Mouse (Mus musculus) hindbrain, embryonic 12.5 days (tissue): ENCODE data around the gene Fam104a. TPM values are rescaled to one million over a fixed set of nuclear protein-coding genes. Genes with fewer than 3 reads are reported as not detected.

Source experiments
- ATAC-seq: fragments of 200-750 bp; cut with Nextera tagmentation; 2 replicates; pipeline ENCODE4 v1.8.0; 2017; ENCODE audit warnings: moderate TSS enrichment; ENCODE audit not compliant: low FRiP score
- H3K27ac ChIP-seq: fragments of 300-500 bp; sonication (generic); 2 replicates; pipeline ENCODE4 v1.5.1; 2016; ENCODE audit warnings: mild to moderate bottlenecking
- H3K27me3 ChIP-seq: fragments of 300-500 bp; sonication (generic); 2 replicates; pipeline ENCODE4 v1.6.1; 2016; ENCODE audit warnings: mild to moderate bottlenecking
- H3K36me3 ChIP-seq: fragments of 300-500 bp; sonication (generic); 2 replicates; pipeline ENCODE4 v1.6.1; 2016; ENCODE audit warnings: mild to moderate bottlenecking
- H3K4me1 ChIP-seq: fragments of 300-500 bp; sonication (generic); 2 replicates; pipeline ENCODE4 v1.6.1; 2016
- H3K4me2 ChIP-seq: fragments of 300-500 bp; sonication (generic); replicated peaks from 2 replicates; pipeline ENCODE4 v1.6.1; 2016; ENCODE audit warnings: mild to moderate bottlenecking
- H3K4me3 ChIP-seq: fragments of 300-500 bp; sonication (generic); 2 replicates; pipeline ENCODE4 v1.5.1; 2016; ENCODE audit warnings: mild to moderate bottlenecking
- H3K9ac ChIP-seq: fragments of 300-500 bp; sonication (generic); 2 replicates; pipeline ENCODE4 v1.6.1; 2016; ENCODE audit warnings: mild to moderate bottlenecking, moderate library complexity
- H3K9me3 ChIP-seq: fragments of 300-500 bp; sonication (generic); replicated peaks from 2 replicates; pipeline ENCODE4 v1.6.1; 2016; ENCODE audit warnings: mild to moderate bottlenecking
- WGBS: fragments of 180-500 bp; shearing (Covaris S2); methylation state at CpG from one replicate; pipeline ENCODE4 v1.1.7; 2016; 5-methylcytosine and 5-hydroxymethylcytosine counted together
- polyA plus RNA-seq: library from polyadenylated mRNA; unstranded; fragments of >200 nt; fragmentation: Nextera tagmentation; extraction: Ambion mirVana; gene quantifications from 2 replicates; pipeline ENCODE4 v1.2.1, GENCODE M21; 2016

Fam104a gene
- polyA plus RNA-seq, 1 experiment from 2014 or later = 50.4 TPM

DNA sequence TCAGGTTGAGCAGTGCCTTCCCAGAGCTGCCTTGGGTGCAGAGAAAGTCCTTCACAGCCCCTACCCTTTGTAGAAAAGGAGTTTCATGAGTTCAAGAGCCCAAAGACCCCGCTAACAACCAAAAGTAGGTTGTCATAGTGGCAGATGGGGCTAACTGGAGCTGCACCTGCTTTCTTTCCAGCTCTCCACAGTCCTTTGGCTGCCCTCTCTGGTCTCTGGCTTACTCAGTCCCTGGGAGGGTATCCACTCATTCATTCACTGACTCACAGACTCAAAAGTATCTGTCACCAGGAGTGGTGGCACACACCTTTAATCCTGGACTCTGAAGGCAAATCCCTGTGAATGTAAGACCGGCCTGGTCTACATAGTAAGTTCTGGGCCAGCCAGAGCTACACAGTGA lies 32.2 kb upstream of the Fam104a start:
- Histone ChIP-seq H3K27ac (no peak overlapping the region), H3K27me3 (peaks cover 3% of the 10 kb centered on the region; the same call in 1 of the 2 replicates), H3K4me2 (no peak overlapping the region), H3K4me3 (no peak overlapping the region), H3K9ac (no peak overlapping the region), H3K36me3 (no peaks in the 10 kb centered on the region), H3K9me3 (no peaks in the 10 kb centered on the region), H3K4me1 (peaks cover 8% of the 10 kb centered on the region)
- ATAC-seq = no peak
- WGBS = 92% methylated on average over 2 of the region's 2 CpGs

DNA sequence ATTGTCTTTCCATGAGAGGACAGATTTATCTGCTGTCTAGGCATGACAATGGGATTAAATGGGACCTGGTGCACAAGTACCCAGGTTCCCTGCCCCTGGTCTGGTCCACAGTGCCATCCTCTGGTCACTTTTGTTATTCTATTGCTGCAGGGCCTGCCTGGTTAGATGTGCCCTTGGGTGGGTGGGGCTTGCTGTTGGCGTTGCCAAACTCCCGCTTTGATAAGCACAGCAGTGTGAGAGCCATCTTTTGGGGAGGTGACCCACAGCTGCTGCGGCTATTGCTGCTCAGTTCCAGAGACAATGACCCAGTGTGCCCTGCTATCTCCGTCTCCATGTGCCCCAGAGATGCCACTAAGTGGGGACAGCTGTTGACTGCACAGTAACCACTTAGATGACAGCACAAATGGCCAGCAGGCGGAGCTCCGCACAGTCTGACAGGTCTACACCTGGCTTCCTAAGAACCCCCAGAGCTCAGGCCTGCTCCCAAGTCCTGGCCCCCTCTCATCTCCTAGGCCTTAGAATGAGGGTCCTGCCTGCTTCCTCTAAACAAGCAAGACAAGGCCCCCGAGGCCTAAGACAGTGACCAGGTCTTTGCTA lies 31.2 kb upstream of the Fam104a start:
- Histone ChIP-seq H3K4me1 (peaks cover 17% of the 10 kb centered on the region), H3K9me3 (no peaks in the 10 kb centered on the region), H3K9ac (no peak overlapping the region), H3K36me3 (no peaks in the 10 kb centered on the region), H3K4me3 (no peak overlapping the region), H3K27ac (no peak overlapping the region), H3K4me2 (no peak overlapping the region), H3K27me3 (peaks cover 3% of the 10 kb centered on the region; the same call in 1 of the 2 replicates)
- 69% methylated on average over 7 of the region's 7 CpGs for WGBS
- no peak for ATAC-seq

DNA sequence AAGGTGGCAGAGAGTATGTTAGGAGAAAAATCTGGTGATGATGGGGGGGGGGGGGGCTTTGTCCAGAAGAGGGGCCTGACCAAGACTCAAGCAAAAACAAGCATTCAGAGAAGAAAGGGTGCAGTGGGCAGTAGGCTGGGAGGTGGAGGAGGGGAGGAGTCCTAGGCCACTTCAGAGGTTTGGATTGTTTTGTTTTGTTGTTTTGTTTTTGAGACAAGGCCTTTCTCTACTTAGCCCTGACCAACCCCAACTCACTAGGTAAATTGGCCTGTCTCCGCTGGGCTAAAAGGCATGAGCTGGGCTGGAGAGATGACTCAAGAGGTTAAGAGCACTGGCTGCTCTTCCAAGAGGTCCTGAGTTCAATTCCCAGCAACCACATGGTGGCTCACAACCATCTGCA lies 27.1 kb upstream of the Fam104a start:
- peak overlapping the region; percentile 60; the same call in 1 of the 2 replicates for H3K27ac ChIP-seq
- WGBS = 30% methylated on average over 1 of the region's 1 CpGs
- 0 out of 2 replicates have a peak overlapping the region, but pooled peaks have one; percentile 3 for H3K4me2 ChIP-seq
- no peak overlapping the region for H3K4me3 ChIP-seq
- H3K9ac ChIP-seq = no peak overlapping the region
- peaks cover 7% of the 10 kb centered on the region; the same call in 1 of the 2 replicates for H3K36me3 ChIP-seq
- H3K9me3 ChIP-seq = no peaks in the 10 kb centered on the region
- peaks cover 27% of the 10 kb centered on the region for H3K4me1 ChIP-seq
- peaks cover 19% of the 10 kb centered on the region for H3K27me3 ChIP-seq
- ATAC-seq = no peak

DNA sequence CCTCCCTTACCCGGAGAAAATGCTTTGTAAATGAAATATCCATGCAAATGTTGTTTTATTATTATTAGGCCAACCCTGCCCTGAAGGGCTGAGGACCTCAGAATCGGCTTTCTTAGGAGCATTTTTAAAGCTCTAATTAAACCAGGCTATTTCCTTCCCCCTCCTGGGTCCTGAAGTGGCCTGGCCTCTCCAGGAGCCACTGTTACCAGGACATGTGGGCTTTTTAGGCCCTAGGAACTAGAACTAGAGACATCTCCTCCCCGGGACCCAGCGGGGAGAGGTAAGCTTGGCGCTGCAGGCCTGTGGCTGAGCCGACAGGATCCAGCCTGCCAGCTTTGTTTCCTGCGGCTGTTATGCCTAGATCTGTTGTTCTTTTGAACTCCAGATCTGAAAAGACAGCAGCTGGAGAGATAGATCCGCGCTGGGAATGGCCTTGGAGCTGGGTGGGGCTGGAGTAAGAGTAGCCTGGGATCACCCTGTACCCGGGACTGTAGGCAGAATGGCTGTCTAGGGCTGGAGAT lies 26.4 kb upstream of the Fam104a start:
- peak overlapping the region; percentile 60 for H3K27ac ChIP-seq
- no peak overlapping the region for H3K4me3 ChIP-seq
- H3K9ac ChIP-seq = peak overlapping the region; percentile 3; the same call in 1 of the 2 replicates
- H3K27me3 ChIP-seq = peaks cover 19% of the 10 kb centered on the region
- H3K4me2 ChIP-seq = peak overlapping the region; percentile 25; the same call in 1 of the 2 replicates
- H3K9me3 ChIP-seq = no peaks in the 10 kb centered on the region
- H3K36me3 ChIP-seq = peaks cover 7% of the 10 kb centered on the region; the same call in 1 of the 2 replicates
- peak; percentile 62 for ATAC-seq
- H3K4me1 ChIP-seq = peaks cover 27% of the 10 kb centered on the region
- WGBS = 2% methylated on average over 10 of the region's 10 CpGs

DNA sequence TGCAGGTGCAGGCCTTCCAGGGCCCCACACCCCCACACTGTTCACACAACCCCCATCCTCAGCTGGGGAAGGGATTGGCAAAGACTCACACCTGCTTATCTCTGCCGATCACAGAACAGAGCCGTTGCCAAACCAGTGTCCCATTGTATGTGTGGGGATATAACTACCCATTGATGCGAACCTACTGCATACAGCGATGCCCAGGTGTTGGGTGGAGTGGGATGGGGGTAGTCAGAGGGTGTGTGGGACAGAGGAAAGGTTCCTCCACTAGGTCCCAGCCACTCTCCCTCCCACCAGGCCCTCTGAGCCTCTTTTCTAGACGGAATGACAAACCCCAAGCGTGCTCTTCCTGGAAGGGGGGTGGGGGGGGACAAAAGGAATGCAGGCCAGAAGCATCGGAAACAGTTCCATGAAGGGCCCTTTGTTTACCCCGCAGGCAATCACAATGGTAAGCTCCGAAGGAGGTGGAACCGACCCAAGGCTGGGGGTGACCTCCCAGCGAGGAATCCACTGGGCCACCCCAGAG lies 25.8 kb upstream of the Fam104a start, which contains the start of gene Cpsf4l:
Cpsf4l (minus strand) TSS at position 287 of the 526 bp plus-strand sequence.
- 4% methylated on average over 11 of the region's 11 CpGs for WGBS
- Histone ChIP-seq H3K4me1 (peaks cover 27% of the 10 kb centered on the region), H3K9me3 (no peaks in the 10 kb centered on the region), H3K27me3 (peaks cover 19% of the 10 kb centered on the region), H3K4me2 (peak within 1 kb of the TSS; percentile 25), H3K27ac (peak within 1 kb of the TSS; percentile 60), H3K4me3 (no peak within 1 kb of the TSS), H3K9ac (peak within 1 kb of the TSS; percentile 3), H3K36me3 (peaks cover 7% of the 10 kb centered on the region; the same call in 1 of the 2 replicates)
- peak; percentile 64 for ATAC-seq

DNA sequence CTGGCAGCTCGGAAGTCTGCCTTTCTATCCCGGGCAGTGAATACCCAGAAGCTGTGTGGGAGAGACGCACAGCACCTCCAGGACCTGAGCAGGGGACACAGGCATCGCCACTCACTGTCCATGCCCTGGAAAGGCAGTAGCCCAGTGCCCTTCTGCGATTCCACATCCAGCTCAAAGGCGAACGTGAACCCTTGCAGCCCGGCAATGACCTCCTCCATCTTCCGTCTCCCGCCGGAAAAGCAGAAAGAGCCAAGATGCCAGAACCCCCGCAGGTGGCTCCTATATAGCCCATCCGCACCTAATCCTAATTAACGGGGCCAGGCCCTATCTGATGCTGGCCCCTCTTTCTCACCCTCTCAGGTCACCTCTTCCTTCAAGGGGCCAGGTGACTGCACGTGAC lies 25.3 kb upstream of the Fam104a start:
- peak overlapping the region; percentile 25 for H3K4me2 ChIP-seq
- H3K4me1 ChIP-seq = peaks cover 27% of the 10 kb centered on the region
- H3K4me3 ChIP-seq = no peak overlapping the region
- H3K9me3 ChIP-seq = no peaks in the 10 kb centered on the region
- WGBS = 10% methylated on average over 15 of the region's 15 CpGs
- 0 out of 2 replicates have a peak overlapping the region, but pooled peaks have one; percentile 23 for H3K27ac ChIP-seq
- H3K9ac ChIP-seq = peak overlapping the region; percentile 3
- peak; percentile 20; the same call in 1 of the 2 replicates for ATAC-seq
- H3K36me3 ChIP-seq = peaks cover 7% of the 10 kb centered on the region; the same call in 1 of the 2 replicates
- peaks cover 19% of the 10 kb centered on the region for H3K27me3 ChIP-seq

DNA sequence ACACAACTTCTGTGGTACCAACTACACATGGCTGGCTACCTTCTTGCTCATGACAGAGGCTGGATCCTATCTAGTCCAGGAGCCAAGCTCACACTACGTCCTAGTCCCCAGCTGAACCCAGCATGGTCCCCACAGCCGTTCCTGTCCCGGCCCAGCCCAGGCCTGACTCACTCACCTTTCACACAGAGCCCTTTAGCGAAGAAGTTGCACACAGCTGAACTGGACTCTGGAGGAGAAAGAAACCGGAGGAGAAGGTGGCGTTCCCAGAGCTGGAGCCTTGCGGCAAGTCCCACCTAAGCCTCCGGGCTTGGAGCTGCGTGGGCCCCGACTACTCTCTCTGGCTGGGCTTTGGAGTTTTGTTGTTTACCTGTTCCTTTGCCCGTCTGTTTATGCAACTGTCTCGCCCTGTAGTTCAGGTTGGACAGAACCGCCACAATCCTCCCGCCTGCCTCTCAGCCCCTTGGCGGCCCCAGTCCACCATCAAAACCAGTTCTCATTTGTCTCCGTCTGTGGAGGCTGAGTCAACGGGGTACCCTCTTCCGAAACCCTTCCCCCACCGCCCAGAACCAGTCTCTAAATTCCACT lies 24.8 kb upstream of the Fam104a start:
- Histone ChIP-seq H3K36me3 (peaks cover 7% of the 10 kb centered on the region; the same call in 1 of the 2 replicates), H3K9me3 (no peaks in the 10 kb centered on the region), H3K4me1 (peaks cover 30% of the 10 kb centered on the region), H3K27ac (no peak overlapping the region), H3K9ac (no peak overlapping the region), H3K27me3 (peaks cover 19% of the 10 kb centered on the region), H3K4me2 (no peak overlapping the region; the same call in 1 of the 2 replicates), H3K4me3 (no peak overlapping the region)
- 49% methylated on average over 19 of the region's 19 CpGs for WGBS
- no peak for ATAC-seq

DNA sequence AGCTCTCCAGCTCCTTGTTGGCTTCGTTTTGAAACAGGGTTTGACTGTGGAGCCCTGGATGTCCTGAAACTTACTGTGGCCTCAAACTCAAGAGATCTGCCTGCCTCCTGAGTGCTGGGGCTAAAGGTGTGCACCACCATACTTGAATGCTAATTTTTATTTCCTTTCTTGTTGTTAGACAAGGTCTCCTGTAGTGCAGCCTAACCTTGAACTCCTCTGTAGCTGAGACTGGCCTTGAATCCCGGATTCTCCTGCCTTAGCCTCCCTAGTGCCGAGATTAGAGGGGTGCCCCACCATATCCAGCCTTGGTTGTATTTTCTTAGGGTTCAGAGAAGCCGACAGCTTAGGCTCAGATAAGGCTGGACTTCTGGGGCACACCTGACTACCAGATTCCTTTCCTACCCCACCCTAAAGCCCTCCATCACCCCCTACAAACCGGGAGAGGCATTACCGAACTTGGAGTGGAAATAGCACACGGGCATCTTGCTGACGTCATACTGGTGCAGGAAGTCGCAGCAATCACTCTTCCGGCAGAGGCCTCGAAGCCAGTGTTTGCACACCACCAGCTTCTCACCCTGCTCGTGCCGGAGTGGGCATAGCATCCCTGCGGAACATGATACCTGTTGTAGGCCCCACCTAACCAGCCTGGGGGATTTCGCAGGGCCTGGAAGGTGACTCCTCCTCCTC lies 22.2 kb upstream of the Fam104a start:
- 87% methylated on average over 15 of the region's 15 CpGs for WGBS
- no peak for ATAC-seq

DNA sequence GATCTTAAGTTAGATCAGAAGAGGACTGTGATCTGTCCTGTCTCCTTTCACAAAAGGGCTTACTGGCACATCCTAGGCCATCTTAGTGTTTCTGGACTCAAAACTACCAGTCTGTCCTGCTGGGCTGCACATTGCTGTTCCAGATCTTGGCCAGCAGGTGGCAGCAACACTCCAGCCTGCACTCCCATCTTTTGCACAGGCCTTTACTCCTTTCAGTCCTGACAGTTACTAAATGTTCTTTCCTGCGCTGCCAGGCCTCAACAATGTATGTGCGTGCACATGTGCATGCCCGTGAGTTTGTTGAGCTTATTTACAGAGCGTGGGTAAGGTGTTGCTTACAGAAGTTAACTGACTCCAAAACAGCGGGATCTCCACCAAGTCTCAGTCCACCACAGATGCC lies 19.8 kb upstream of the Fam104a start:
- Histone ChIP-seq H3K9me3 (no peaks in the 10 kb centered on the region), H3K4me1 (peaks cover 6% of the 10 kb centered on the region), H3K4me3 (no peak overlapping the region), H3K36me3 (peaks cover 13% of the 10 kb centered on the region), H3K9ac (no peak overlapping the region), H3K27me3 (peaks cover 8% of the 10 kb centered on the region), H3K27ac (no peak overlapping the region), H3K4me2 (no peak overlapping the region)
- peak; percentile 46 for ATAC-seq
- WGBS = 38% methylated on average over 5 of the region's 5 CpGs

More for the DNA sequence above, 22.2 kb upstream of the Fam104a start:
- no peak overlapping the region for H3K9ac ChIP-seq
- H3K36me3 ChIP-seq = peaks cover 7% of the 10 kb centered on the region; the same call in 1 of the 2 replicates
- peaks cover 30% of the 10 kb centered on the region for H3K4me1 ChIP-seq
- H3K27me3 ChIP-seq = peaks cover 17% of the 10 kb centered on the region
- no peak overlapping the region for H3K27ac ChIP-seq
- no peak overlapping the region for H3K4me3 ChIP-seq
- no peaks in the 10 kb centered on the region for H3K9me3 ChIP-seq
- H3K4me2 ChIP-seq = no peak overlapping the region

DNA sequence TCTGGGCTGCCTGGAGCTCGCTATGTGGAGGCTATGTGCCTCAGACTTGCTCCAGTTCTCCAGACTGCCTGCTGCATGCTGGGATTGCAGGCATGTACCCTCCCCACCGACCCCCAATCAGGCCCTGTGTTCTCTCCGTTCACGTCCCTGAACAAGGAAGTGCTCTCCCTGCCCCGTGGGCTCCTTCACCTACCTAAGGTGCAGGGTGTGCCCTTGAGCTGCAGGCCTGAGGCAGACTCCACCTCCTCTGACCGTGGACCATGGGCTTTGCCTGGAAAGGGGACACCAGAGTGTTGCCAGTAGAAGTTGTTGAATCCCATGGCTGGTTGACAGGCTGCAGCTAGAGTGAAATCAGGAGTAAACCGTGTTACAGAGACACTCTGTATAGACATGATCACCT lies 15.7 kb upstream of the Fam104a start:
- H3K4me1 ChIP-seq = peaks cover 3% of the 10 kb centered on the region
- no peaks in the 10 kb centered on the region for H3K27me3 ChIP-seq
- peaks cover 34% of the 10 kb centered on the region for H3K36me3 ChIP-seq
- whole genome bisulfite sequencing = 90% methylated on average over 7 of the region's 7 CpGs
- ATAC-seq = no peak
- no peak overlapping the region for H3K9ac ChIP-seq
- no peak overlapping the region for H3K4me2 ChIP-seq
- H3K9me3 ChIP-seq = no peaks in the 10 kb centered on the region
- H3K4me3 ChIP-seq = no peak overlapping the region
- no peak overlapping the region for H3K27ac ChIP-seq

DNA sequence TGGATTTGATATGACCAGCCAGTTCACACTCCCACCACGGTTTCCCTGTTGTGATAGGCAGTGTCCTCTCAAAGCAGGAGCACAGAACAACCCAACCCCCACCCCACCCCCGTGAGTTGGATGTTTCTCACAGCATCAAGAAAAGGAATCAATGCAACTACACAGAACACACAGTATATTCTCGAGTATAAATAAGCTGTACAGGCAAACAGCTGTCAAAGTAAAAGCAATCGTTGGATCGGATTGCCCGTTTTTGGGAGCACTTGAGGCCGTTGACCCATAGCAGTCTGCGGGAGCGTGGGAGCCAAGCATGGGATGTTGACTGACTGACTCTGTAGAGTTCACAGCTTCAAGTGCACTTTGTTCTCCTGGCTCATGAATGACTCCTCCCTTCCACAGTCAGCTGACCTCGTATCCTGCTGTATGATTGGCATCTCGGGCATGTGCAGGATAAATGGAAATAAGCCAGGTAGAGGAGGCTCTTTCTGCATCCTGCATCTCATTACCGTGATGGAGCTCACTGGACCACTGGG lies 14.1 kb upstream of the Fam104a start:
- H3K9me3 ChIP-seq = no peaks in the 10 kb centered on the region
- H3K27me3 ChIP-seq = no peaks in the 10 kb centered on the region
- no peak overlapping the region for H3K9ac ChIP-seq
- peaks cover 50% of the 10 kb centered on the region for H3K36me3 ChIP-seq
- H3K4me1 ChIP-seq = no peaks in the 10 kb centered on the region; the same call in 1 of the 2 replicates
- WGBS = 84% methylated on average over 12 of the region's 12 CpGs
- H3K27ac ChIP-seq = no peak overlapping the region
- H3K4me2 ChIP-seq = no peak overlapping the region
- ATAC-seq = no peak
- H3K4me3 ChIP-seq = no peak overlapping the region
